Mouse (Mus musculus): ENCODE measurements around the gene Ric8a. TPM values are rescaled to one million over a fixed set of nuclear protein-coding genes. Genes with fewer than 3 reads are reported as not detected.
A peak's percentile ranks its signal among the peaks of the same experiment; 100 is the strongest.
"Not testable (repeated sequence)": the region's sequence is repeated elsewhere in the genome, so short reads cannot be mapped to it uniquely, and the experiment has no call there.

Gene Ric8a
- total RNA-seq, 1 experiment from 2014 or later, result 44.8 TPM

DNA sequence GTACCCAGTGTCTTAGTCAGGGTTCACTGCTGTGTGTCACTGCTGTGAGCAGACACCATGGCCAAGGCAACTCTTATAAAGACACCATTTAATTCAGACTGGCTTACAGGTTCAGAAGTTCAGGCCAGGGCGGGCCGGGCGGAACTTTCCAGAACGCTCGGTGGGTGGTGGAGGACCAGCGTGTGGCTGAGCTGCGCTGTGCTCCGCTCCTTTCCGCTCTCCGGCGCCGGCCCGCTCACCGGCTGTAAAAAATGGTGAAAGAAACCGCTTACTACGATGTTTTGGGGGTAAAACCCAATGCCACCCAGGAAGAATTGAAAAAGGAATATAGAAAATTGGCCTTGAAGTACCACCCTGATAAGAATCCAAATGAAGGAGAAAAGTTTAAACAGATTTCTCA is 33.9 kb downstream of the Ric8a start:
- not testable (repeated sequence) for DNase-seq

DNA sequence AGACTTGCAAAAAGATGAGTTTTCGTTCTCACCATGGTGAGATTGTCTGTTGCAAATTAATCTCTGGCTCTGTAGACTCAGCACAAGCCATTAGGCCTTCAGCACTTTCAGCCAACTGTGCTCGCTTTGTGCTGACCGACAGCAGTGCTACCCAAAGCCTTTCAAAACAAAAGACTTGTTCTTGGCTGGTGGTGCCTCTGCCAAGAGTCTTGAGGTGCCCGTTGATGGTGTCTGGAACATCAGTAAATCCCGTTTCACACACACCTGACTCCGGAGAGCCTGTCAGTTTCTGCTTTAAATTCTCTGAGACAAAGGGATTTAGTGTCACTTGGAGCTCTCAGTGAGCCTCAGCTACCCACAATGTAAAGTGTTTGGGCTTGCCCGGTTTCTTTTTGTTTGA is 37.3 kb downstream of the Ric8a start:
- no peak for DNase-seq

DNA sequence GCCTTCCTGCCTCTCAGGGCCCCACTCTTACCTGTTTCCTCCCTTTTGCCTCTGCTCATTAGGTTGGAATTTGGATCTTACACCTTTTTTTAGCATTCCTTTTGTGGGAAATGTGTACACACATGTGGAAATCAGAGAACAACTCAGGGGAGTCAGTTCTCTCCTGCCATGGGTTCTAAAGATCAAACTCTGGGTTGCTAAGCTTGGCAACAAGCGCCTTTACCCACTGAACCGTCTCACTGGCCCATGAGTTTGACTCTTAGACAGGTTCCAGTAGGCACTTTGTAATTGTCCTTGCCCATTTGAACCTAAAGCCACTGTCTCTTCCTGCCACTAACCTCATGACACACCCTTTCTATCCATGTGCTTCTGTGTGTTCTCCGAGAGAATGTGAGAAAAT is 37.9 kb downstream of the Ric8a start:
- no peak for DNase-seq

DNA sequence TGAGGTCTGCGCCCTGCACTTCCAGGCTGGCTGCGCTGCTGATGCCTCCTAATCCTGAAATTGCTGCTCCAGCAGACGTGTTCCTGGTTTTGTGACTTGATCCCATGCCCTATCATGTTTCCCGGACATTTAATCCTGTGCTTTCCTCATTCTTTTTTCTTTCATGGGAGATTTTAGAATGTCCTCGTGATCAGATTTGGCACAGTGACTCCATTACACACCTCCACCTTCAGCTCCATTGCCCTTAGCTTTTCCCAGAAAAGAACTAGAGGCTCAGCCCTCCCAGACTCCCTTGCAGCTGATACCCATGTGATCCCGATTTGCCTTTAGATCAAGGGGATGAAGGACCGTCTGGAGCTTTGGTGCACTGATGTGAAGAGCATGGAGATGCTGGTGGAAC is 41.1 kb downstream of the Ric8a start:
- DNase-seq, result no peak

DNA sequence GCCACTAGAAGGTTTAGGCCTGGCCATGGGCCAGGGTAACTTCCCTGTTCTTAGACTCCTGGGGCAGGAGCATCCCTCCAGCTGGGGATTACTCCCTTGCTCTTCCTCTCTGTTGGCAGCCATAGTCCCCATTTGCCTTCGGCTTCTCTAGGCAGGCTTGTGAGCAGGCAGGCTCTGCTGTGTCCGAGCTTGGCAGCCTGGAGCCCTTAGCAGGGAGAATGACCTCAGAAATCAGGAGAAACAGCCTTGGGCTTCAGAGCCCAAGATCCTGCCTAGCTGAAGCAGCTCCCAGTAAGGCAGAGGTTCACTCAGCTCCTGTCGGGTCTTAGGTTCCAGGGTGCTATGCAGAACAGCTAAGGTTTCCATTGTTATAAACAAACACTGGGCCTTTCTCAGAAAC is 42.4 kb downstream of the Ric8a start:
- DNase-seq, result peak; percentile 66

DNA sequence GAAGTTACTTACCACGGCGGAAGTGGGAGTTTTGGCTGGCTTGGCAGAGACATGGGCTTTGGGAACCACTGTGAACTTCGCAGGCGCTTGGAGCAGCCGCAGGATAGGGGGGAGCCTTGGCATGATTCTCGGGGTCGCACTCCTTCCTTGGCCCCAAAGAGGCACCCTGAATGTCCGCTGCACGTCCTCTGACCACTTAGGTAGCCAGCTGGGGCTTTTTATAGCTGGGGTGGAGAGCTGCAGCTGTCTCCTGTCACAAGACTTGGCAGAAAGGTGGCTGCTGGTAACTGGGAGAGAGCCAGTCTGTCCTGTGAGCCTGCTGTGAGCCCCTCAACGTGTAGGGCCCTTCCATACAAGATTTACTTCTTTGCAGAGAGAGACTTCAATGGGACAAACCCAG is 43.5 kb downstream of the Ric8a start, which contains the start of gene Cox8b:
Cox8b (minus strand) TSS at position 227 of the 400 bp plus-strand sequence.
- DNase-seq, result peak; percentile 43

DNA sequence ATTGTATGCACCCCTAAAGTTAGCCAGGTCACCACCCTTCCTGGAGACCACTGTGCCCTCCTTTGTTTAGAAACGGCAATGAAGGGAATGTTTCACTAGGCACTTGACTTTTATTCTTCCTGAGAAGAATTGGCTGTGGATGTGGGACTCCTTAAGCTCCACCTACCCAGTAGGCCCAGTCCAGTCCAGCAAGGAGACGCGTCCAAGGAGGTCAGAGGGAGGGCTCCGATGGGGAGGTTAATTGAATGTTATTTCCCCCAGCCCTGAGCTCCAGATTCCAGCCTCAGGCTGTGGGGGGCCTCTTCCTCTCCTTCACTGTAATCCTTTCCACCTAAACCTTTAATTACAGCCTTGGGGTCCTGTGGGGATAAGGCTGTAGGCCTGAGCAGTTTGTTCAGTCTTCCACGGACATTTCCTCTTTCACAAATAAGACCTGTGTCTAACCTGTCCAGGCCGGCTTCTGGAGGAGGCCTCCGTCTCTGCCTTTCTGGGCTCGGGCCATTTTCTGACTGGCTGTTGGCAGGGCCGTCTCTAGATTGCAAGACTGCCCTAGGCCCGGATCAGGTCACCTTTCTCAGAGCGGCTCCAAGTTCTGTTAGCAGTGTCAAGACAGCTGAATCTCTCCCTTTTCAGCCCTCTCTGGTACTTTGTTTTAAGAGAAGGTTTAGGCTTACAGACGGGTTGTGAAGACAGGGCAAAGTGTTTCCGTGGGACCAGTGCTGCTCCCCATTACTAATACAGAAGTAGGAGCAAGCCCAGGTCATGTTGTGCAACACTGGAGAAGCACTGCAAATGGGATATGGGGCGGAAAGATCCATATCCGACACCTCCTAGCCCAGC is 45.5 kb downstream of the Ric8a start:
- peak; percentile 75 for DNase-seq

DNA sequence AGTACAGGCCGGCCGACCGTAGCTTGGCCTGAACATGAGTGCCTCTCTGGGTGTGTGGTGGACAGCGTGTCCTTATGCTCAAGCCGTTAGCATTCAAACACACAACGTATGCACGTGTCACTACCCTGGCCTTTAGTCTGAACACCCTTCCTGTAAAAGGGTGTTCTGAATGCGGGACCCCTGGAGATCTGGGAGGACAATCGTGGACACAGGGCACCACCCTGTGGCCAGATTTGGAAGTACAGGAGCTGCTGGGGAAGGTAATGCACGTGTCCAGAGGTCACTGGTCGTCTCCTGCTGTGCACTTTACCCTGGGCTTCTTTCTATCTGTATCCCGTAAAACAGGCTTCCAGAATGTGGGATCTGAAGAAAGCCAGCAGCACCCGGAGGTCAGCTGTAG is 46.5 kb downstream of the Ric8a start:
- peak; percentile 85 for DNase-seq

DNA sequence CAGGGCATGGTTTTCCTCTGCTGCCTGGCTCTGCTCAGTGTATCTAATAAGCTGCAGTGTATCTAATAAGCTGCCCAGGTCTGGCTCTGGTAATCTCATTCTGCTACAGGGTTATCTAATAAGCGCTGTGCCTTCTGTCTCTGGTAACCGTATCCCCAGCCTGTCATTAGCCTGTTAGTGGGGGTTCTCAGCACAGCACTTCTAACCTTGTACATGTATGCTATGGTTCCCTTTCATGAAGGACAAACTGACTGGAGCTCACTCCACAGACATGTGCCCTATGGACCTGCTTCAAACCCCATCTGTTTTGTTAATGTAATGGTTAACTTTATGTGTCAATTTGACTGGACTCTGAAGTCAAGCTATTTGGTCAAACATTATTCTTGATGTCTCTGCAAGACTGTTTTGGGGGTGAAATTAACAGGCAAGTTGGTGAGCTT is 48.9 kb downstream of the Ric8a start:
- DNase-seq, result no peak

DNA sequence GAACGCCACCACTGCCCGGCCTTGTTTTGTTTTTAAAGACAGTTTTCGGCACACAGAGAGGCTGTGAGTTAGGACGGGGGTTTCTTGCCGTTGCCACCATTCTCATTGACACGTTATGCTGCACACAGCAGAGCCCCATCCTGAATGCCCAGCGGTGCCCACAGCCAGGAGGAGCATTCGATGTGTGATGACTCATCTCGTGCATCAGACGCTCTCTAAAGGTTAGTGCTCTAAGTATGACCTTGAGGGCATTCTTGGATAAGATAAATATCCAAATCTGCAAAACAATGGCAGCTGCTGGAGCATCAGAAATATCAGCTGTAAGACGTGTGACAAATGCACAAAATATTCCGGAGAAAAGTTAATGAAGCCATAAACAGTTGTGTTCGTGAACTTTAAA is 50.4 kb downstream of the Ric8a start:
- peak; percentile 69 for DNase-seq

DNA sequence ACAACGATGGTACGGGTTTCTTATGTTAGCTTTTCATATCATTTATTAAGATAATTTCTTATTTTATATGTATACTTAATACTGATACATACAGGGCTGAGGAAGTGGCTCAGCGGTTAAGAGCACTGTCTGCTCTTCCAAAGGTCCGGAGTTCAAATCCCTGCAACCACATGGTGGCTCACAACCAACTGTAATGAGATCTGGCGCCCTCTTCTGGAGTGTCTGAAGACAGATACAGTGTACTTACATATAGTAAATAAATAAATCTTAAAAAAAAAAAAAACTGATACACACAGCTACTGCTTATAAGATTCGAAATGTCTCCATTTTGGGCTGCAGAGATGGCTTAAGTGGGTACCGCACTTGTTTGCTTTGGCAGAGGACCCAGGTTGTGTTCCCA is 50.9 kb downstream of the Ric8a start:
- no peak for DNase-seq

DNA sequence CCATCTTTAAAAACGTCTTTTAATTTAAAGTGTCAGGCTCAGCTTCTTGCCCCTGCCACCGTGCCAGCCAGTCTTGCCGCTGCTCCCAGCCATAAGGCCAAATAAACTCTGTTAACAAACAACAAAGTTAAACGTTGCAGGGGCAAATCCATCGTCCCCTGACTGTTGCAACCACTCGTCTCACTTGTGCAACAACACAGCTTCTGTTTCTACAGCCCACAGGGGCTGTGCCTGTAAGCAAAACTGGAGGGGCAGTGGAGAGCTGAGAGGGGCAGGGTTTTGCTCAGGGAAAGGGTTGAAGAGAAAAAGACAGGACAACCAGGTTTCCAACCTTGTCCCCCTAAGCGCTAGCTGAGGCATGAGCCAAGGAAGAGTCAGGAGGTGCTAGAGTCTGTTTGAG is 51.4 kb downstream of the Ric8a start:
- no peak for DNase-seq

DNA sequence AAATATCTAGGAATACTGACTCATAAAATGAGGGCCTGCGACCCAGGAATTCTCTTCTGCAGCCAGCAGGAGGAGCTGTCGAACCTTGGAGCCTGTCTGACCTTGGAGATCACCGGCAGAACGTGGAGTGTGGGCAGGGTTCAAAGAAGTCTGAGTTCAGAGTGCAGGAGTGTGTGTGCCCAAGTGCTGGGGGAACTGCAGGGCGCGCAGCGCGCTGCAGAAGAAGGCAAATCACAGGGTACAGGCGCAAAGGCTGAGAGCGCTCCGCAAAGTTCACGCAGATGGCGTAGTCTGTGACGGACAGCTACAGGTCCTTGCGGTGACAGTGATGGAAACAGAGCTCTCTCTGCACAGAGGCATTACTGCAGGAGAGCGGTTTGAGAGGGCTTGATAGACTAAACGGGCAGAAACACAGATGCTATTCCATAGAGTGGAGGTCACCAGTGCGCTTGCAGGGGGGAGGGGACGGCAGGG is 51.9 kb downstream of the Ric8a start:
- DNase-seq, result peak; percentile 91

DNA sequence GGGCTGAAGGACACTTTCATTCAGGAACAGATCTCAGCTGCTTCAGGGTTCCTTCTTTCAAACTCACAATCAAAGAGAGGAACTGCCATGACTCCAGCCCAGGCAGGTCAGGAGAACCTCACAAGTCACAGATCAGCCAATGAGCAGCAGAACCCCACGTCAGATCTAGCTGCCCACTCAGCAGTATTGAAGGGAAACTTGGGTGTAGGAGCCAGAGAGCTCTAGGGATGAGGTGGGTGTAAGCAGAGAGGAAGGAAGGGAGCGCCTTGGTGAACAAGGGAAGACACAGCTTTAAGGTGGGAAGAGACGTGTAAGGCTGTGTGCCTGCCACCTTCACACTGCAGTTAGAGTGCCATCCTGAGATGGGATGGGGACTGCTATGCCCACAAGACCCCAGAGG is 55.5 kb downstream of the Ric8a start:
- no peak for DNase-seq

DNA sequence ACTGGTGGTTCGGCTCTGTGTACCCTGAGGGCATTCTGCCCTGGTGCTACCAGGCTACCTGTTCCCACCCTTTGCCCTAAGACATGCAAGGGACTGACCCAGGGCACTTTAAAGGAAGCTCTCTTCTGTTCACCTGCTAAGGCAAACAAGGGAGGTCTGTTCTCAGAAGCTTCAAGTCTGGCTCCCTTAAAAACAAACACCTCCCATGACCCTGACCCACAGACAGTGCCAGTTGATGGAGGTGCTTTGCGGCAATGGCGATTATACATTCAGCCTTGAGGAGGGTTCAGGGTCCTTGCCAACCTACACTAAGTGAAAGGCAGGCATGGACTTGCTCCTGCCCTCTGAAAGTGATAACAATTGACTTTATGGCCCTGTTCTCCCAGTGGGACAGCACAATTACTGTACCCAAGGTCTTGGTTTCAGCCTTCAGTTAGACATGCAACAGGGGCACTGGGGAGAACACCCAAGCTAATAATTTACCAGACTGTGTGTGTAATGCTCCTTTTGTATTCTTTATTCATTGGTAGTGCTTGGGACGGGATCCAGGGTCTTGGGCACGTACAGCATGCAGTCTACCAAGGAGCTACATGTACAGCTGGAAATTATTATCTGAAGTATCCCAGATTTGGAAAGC is 56.2 kb downstream of the Ric8a start:
- no peak for DNase-seq

Other genes with a start within 250 kb of the Ric8a start
- not detected in 2 replicates for gene Olfr61, start 228.0 kb upstream of the Ric8a start, total RNA-seq (2021)
- gene Olfr53, start 210.5 kb upstream of the Ric8a start, total RNA-seq (2021), result not detected in 2 replicates
- gene Olfr539, start 197.0 kb upstream of the Ric8a start, total RNA-seq (2021), result not detected in 2 replicates
- gene Olfr45, start 175.0 kb upstream of the Ric8a start, total RNA-seq (2021), result not detected in 2 replicates
- not detected in 2 replicates for gene Olfr541, start 159.7 kb upstream of the Ric8a start, total RNA-seq (2021)
- gene Cyp2e1, start 93.2 kb upstream of the Ric8a start, total RNA-seq (2021), result 83.0 and 573 TPM in 2 replicates
- gene Syce1, start 69.1 kb upstream of the Ric8a start, total RNA-seq (2021), result not detected in 2 replicates
- 1.9 and 2.6 TPM in 2 replicates for gene Zfp941, start 34.8 kb upstream of the Ric8a start, total RNA-seq (2021)
- 1.4 and 31.0 TPM in 2 replicates for gene Urah, start 21.9 kb upstream of the Ric8a start, total RNA-seq (2021)
- gene Scgb1c1, start 11.4 kb upstream of the Ric8a start, total RNA-seq (2021), result not detected in 2 replicates
- not detected in 2 replicates for gene Odf3, start 9.2 kb upstream of the Ric8a start, total RNA-seq (2021)
- 0.89 TPM in 1 of 2 replicates, not detected in the other for gene Gm45785, start 626 bp upstream of the Ric8a start, total RNA-seq (2021)
- gene Bet1l, start 620 bp downstream of the Ric8a start, total RNA-seq (2021), result 27.4 and 32.1 TPM in 2 replicates
- gene Psmd13, start 25.0 kb downstream of the Ric8a start, total RNA-seq (2021), result 114 TPM in 2 replicates
- 63.5 and 64.7 TPM in 2 replicates for gene Sirt3, start 25.4 kb downstream of the Ric8a start, total RNA-seq (2021)
- gene Cox8b, start 43.5 kb downstream of the Ric8a start, total RNA-seq (2021), result 3,010 and 3,145 TPM in 2 replicates
- 1.5 and 6.6 TPM in 2 replicates for gene Nlrp6, start 63.9 kb downstream of the Ric8a start, total RNA-seq (2021)
- gene Pgghg, start 84.4 kb downstream of the Ric8a start, total RNA-seq (2021), result 26.9 and 28.9 TPM in 2 replicates
- gene Ifitm5, start 93.3 kb downstream of the Ric8a start, total RNA-seq (2021), result 0.63 and 1.4 TPM in 2 replicates
- gene Gm45717, start 99.0 kb downstream of the Ric8a start, total RNA-seq (2021), result 1.1 TPM in 1 of 2 replicates, not detected in the other
- gene Ifitm2, start 99.0 kb downstream of the Ric8a start, total RNA-seq (2021), result 458 and 515 TPM in 2 replicates
- gene Ifitm1, start 110.3 kb downstream of the Ric8a start, total RNA-seq (2021), result 7.3 and 13.5 TPM in 2 replicates
- 124 and 169 TPM in 2 replicates for gene Ifitm3, start 153.8 kb downstream of the Ric8a start, total RNA-seq (2021)
- 0.89 and 1.4 TPM in 2 replicates for gene Ifitm6, start 161.0 kb downstream of the Ric8a start, total RNA-seq (2021)
- not detected in 2 replicates for gene Gm17387, start 172.2 kb downstream of the Ric8a start, total RNA-seq (2021)
- gene B4galnt4, start 204.1 kb downstream of the Ric8a start, total RNA-seq (2021), result 1.4 and 2.7 TPM in 2 replicates
- 0.96 and 3.5 TPM in 2 replicates for gene Pkp3, start 221.3 kb downstream of the Ric8a start, total RNA-seq (2021)
- 7.5 and 10.0 TPM in 2 replicates for gene Sigirr, start 243.6 kb downstream of the Ric8a start, total RNA-seq (2021)